Mouse (Mus musculus) olfactory bulb, adult 2 months (tissue): Measurements from ENCODE around the gene Cops7b.

ENCODE experiments used
- CTCF ChIP-seq: fragments of 200-500 bp; IDR thresholded peaks from 2 replicates; pipeline ENCODE4 v1.5.1; 2012; ENCODE audit warnings: low read depth, mild to moderate bottlenecking, low read length, moderate library complexity; ENCODE audit not compliant: insufficient read depth
- POLR2A ChIP-seq: fragments of 200-500 bp; IDR thresholded peaks from 2 replicates; pipeline ENCODE4 v1.6.1; 2012; ENCODE audit warnings: mild to moderate bottlenecking, low read depth, low read length, moderate library complexity; ENCODE audit not compliant: insufficient read depth

DNA sequence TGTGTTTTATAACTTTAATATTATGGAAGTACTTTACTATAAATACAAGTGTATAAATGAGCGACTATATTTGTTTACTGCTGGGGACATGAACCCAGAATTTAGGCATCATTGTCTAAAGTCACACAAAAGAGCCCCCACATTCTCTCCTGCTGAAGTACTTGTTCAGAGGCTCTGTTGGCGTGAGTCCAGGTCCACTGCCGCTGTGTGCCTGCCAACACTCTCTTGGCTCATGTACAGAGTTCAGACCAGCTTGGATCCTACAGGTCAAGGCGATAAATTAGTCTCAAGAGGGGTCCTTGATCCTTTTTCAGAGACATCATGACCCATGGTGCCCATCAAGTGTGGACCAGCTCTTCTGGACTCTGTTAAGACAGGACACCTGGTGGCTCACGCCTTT lies 74.4 kb downstream of the Cops7b start:
- no peak for TF ChIP-seq CTCF
- no peak for TF ChIP-seq POLR2A
